In the genomic region with DNA sequence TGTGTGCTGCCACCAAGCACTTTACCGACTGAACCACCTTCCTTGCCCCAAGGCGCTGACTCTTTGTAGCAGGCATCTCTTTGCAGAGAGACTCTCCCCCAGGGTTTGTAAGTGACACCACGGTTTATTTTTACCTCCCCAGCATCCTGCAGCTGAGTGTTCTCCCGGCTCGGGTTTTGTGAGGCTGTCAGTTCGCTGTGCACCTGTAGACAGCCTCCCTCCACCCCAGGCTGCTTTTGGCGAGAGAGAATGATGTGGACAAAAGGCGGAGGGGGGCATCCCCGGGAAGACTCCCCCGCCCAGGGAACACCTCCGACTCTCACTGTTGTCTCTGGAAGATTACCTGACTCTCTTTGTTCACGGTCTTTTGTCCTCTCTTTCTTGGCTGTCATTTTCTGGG, we compare ENCODE assay signal across 19 mouse cellular contexts. TPM values are rescaled to one million over a fixed set of nuclear protein-coding genes. Genes with fewer than 3 reads are reported as not detected.
A peak's percentile ranks its signal among the peaks of the same experiment; 100 is the strongest.
DNase-seq lines count a peak whose midpoint lies in the region; ATAC-seq lines count a peak whose summit lies in the region.
"Had no signal": no experiment of that assay in that cellular context is flagged by ENCODE, and none has a peak within 500 bp of the region (broad histone marks: within the 10 kb centered on the region; RNA-seq: fewer than 3 reads in every experiment).

No protein-coding gene starts in this region.

- ATAC-seq in heart, embryonic 11.5 days (replicated peaks; ENCODE audit: insufficient number of reproducible peaks, low FRiP score, low TSS enrichment): peak; percentile 16; the same call in 1 of the 2 replicates
- 0 out of 2 replicates have a peak, but pooled peaks have one; percentile 5 for ATAC-seq in kidney, embryonic 14.5 days (ENCODE audit: low FRiP score, low TSS enrichment)
- ATAC-seq: forebrain, embryonic 14.5 days; intestine, embryonic 15.5 days had no signal

- WGBS in heart, embryonic 11.5 days (ENCODE audit: insufficient replicate concordance): 27% methylated on average over 12 of the region's 12 CpGs
- WGBS in kidney, embryonic 14.5 days: 14% methylated on average over 12 of the region's 12 CpGs
- WGBS in embryonic facial prominence, embryonic 10.5 days: 34% methylated on average over 12 of the region's 12 CpGs

- H3K4me2 ChIP-seq in heart, embryonic 11.5 days: peak overlapping the region; percentile 37
- H3K4me2 ChIP-seq in kidney, embryonic 14.5 days (replicated peaks; ENCODE audit: low read depth, low read length): no peak overlapping the region
- H3K4me2 ChIP-seq: intestine, embryonic 15.5 days; liver, embryonic 11.5 days; neural tube, embryonic 15.5 days had no signal

- no peaks in the 10 kb centered on the region for H3K36me3 ChIP-seq in heart, embryonic 11.5 days (ENCODE audit: control insufficient read depth, insufficient read depth, low read length)
- H3K36me3 ChIP-seq in kidney, embryonic 14.5 days (ENCODE audit: control insufficient read depth, insufficient read depth, low read length): no peaks in the 10 kb centered on the region
- no peaks in the 10 kb centered on the region for H3K36me3 ChIP-seq in embryonic facial prominence, embryonic 10.5 days (replicated peaks)
- H3K36me3 ChIP-seq: intestine, embryonic 15.5 days; kidney, embryonic 15.5 days; limb, embryonic 10.5 days; neural tube, embryonic 15.5 days had no signal

- no peaks in the 10 kb centered on the region for H3K27me3 ChIP-seq in heart, embryonic 11.5 days (ENCODE audit: control insufficient read depth, insufficient read depth, low read length)
- peaks cover 72% of the 10 kb centered on the region for H3K27me3 ChIP-seq in kidney, embryonic 14.5 days (ENCODE audit: control insufficient read depth, insufficient read depth, low read length)
- H3K27me3 ChIP-seq in embryonic facial prominence, embryonic 10.5 days (replicated peaks; ENCODE audit: low read depth, poor library complexity, severe bottlenecking): peaks cover 34% of the 10 kb centered on the region
- H3K27me3 ChIP-seq: intestine, embryonic 15.5 days; neural tube, embryonic 15.5 days had no signal

- H3K4me1 ChIP-seq in heart, embryonic 11.5 days (ENCODE audit: control insufficient read depth, insufficient read depth, low read length): peaks cover 41% of the 10 kb centered on the region
- peaks cover 15% of the 10 kb centered on the region for H3K4me1 ChIP-seq in kidney, embryonic 14.5 days (ENCODE audit: control insufficient read depth, insufficient read depth, low read length)
- H3K4me1 ChIP-seq in embryonic facial prominence, embryonic 10.5 days: peaks cover 37% of the 10 kb centered on the region

- no peak overlapping the region; the same call in 1 of the 2 replicates for H3K9ac ChIP-seq in heart, embryonic 11.5 days (ENCODE audit: low read depth, low read length)
- no peak overlapping the region for H3K9ac ChIP-seq in kidney, embryonic 14.5 days (ENCODE audit: low read depth, low read length)
- H3K9ac ChIP-seq: intestine, embryonic 15.5 days; kidney, embryonic 15.5 days; neural tube, embryonic 15.5 days had no signal

- H3K4me3 ChIP-seq in heart, embryonic 11.5 days (ENCODE audit: low read depth, low read length): no peak overlapping the region
- no peak overlapping the region for H3K4me3 ChIP-seq in kidney, embryonic 14.5 days (ENCODE audit: low read length)
- H3K4me3 ChIP-seq in embryonic facial prominence, embryonic 10.5 days: no peak overlapping the region
- H3K4me3 ChIP-seq: intestine, embryonic 15.5 days; kidney, embryonic 15.5 days; layer of hippocampus, adult 2 months; neural tube, embryonic 15.5 days had no signal

- no peaks in the 10 kb centered on the region for H3K9me3 ChIP-seq in heart, embryonic 11.5 days (replicated peaks; ENCODE audit: control insufficient read depth, low read length)
- no peaks in the 10 kb centered on the region for H3K9me3 ChIP-seq in kidney, embryonic 14.5 days (ENCODE audit: control insufficient read depth, low read length)
- H3K9me3 ChIP-seq in embryonic facial prominence, embryonic 10.5 days: no peaks in the 10 kb centered on the region
- H3K9me3 ChIP-seq: intestine, embryonic 15.5 days; kidney, embryonic 15.5 days; limb, embryonic 10.5 days; neural tube, embryonic 15.5 days had no signal

- peak overlapping the region; percentile 83 for H3K27ac ChIP-seq in heart, embryonic 11.5 days (ENCODE audit: low read depth, low read length)
- H3K27ac ChIP-seq in kidney, embryonic 14.5 days (ENCODE audit: low read depth, low read length): no peak overlapping the region
- H3K27ac ChIP-seq in embryonic facial prominence, embryonic 10.5 days (replicated peaks): no peak overlapping the region
- H3K27ac ChIP-seq: intestine, embryonic 15.5 days; kidney, embryonic 15.5 days; layer of hippocampus, adult 2 months; limb, embryonic 10.5 days; neural tube, embryonic 15.5 days had no signal

- DNase-seq in heart, adult 8-10 months (ENCODE audit: low spot score): no peak
- DNase-seq in kidney, postnatal 14 days: no peak
- DNase-seq in embryonic facial prominence, embryonic 10.5 days (ENCODE audit: low spot score): peak; percentile 18
- DNase-seq in heart, postnatal 4 days: peak; percentile 34
- no peak for DNase-seq in adrenal gland, postnatal 4 days (ENCODE audit: low spot score in 2 of 2)
- DNase-seq: lung, adult 2 months; lung, postnatal 36 days; right cerebral cortex, postnatal 4 days; thymus, postnatal 36 days had no signal

RNA-seq across cellular contexts. Expression of gene Scn5a, which starts 54.0 kb away (rescaled TPM):
- 8.0 and 8.6 TPM in 2 replicates for polyA plus RNA-seq in heart, embryonic 11.5 days (2014; fragmentation: Nextera tagmentation; extraction: Ambion mirVana)
- 100 to 1,000 TPM; 176 to 234 (median 203) TPM for total RNA-seq in heart, adult 8-10 months (2022)
- polyA plus RNA-seq in kidney, embryonic 14.5 days (2014; fragmentation: Nextera tagmentation; extraction: Ambion mirVana): 0.03 and 0.27 TPM in 2 replicates
- 1.2 and 1.5 TPM in 2 replicates for polyA plus RNA-seq in embryonic facial prominence, embryonic 10.5 days (2016; fragmentation: Nextera tagmentation; extraction: Ambion mirVana)
- 100 to 1,000 TPM; 120 to 122 TPM for total RNA-seq in heart, postnatal 4 days (2021)
- under 1 TPM; 0.25 to 0.36 TPM for total RNA-seq in adrenal gland, postnatal 4 days (2021)
- total RNA-seq: monocyte, adult 5-6 weeks had no signal

Comparison
In these comparisons a context has a peak if more than half of its experiments do, and no peak if none do; other contexts are left out.
1. DNase-seq: peak in embryonic facial prominence, embryonic 10.5 days (single experiment) and heart, postnatal 4 days (single experiment); none in heart, adult 8-10 months (single experiment), kidney, postnatal 14 days (single experiment) and adrenal gland, postnatal 4 days (0 of 2).
2. RNA of gene Scn5a, which starts 54.0 kb away (total RNA-seq): 176 to 234 TPM in heart, adult 8-10 months and 120 to 122 TPM in heart, postnatal 4 days; 0.25 to 0.36 TPM in adrenal gland, postnatal 4 days; every median in the first group is over 10 times any median in the second.